Mouse (Mus musculus) left cerebral cortex, adult 11 months (tissue): ENCODE measurements around the gene Tmem182.

Experiments
- DNase-seq: peaks from one replicate; pipeline ENCODE4 v3.0.0; 2022; ENCODE audit warnings: low spot score

Gene Tmem182

GRCm38 (mm10) chr1:40799121-40799520 lies 6.3 kb upstream of the Tmem182 start:
- no peak for DNase-seq

- no peak for DNase-seq
These were observed 4.5 kb upstream of the Tmem182 start for GRCm38 (mm10) chr1:40800908-40801307.

- peak; percentile 30 for DNase-seq
These were observed 2.6 kb upstream of the Tmem182 start for GRCm38 (mm10) chr1:40802759-40803158.

GRCm38 (mm10) chr1:40804118-40804517 lies 1.3 kb upstream of the Tmem182 start:
- DNase-seq: no peak

- no peak for DNase-seq
These were observed 490 bp downstream of the Tmem182 start for GRCm38 (mm10) chr1:40805891-40806290.

DNA sequence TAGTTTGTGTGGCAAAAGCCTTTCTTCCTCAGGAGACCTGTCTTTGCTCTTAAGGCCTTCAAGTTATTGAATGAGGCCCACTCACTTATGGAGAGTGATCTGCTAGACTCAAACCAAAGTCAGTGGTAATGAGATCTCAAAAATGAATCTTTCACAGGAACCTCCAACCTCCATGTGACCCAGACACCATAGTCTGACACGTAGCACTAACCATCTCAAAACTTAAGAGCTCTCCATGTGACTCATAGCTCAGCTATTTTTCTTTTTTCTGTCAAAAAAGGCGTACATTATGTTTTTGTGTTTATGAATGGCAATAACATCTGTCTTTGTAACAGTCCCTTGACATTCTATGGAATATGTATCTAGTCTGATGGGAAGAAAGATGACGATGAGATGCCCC lies 3.2 kb downstream of the Tmem182 start:
- DNase-seq: no peak

DNA sequence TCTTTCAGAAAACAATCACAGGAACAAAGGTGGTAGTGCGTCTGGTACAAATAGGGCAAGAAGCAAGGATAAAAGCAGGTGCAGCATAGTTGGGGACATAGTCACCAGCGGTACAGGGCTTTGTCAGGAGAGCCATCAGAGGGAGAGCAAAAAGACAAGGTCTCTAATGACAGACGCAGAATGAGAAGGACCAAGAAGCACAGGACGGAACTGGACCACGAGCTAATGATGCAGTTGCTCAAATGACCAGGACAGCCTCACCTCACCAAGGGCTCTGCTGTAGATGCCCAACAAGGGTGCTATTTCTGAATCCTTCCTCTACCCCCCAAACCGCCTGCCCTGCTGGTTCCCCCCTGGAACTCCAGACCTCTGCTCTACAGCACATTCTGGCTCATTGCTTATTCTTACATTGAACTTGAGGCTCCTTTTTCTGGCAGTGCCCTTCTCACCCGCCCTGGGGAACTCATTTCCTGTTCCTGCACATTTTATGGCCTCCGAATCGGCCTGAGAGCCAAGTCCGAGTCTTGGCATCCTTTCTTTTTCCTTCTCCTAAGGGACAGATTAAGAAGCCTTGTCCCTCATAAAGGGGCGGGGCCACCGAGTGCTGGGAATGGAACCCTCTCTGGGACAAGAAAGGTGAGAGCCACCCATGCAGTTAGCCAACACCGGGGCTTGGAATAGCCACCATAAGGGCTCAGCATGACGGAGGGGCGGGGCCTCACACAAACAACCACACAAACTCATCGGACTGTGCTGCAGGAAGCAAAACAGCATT lies 9.9 kb downstream of the Tmem182 start:
- DNase-seq: no peak

DNA sequence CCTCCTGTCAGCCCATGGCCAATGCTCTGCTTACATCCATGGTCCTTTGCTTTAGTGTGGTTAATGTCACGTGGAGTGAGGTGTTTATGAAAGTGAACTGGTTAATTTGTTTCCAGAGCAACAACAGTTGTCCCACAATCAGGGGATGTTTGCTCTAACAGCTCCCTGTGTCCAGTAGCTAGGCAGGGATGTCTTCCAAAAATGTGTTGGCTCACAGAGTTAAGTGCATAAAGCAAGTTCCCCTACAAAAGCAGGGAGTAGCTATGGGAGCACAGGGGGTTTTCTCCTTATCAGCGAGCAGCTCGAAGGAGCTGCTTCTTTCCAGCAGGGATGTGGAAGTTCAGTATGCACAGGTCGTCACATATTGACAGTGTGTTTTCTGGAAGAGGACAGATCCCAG lies 19.1 kb downstream of the Tmem182 start:
- DNase-seq: no peak

GRCm38 (mm10) chr1:40824936-40825335 lies 19.5 kb downstream of the Tmem182 start:
- DNase-seq: no peak

DNA sequence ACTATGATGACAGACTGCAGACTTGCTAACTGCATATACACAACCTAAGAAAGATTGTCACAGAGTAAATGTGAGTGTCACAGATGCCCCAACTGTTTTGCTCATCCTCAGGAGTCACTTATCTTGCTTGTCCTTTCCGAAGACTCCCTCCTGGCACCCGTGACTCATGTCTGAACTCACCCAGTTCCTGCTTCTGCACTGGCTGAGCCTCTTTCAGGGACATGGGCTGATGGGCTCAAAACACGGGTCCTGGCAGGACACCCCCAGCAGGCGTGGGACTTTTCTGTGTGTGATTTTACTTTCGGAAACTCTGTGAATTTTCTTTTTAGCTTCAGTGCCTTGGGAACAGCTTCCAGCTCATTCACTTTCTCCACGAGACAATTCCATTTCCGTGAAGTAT lies 20.4 kb downstream of the Tmem182 start:
- DNase-seq: no peak

DNA sequence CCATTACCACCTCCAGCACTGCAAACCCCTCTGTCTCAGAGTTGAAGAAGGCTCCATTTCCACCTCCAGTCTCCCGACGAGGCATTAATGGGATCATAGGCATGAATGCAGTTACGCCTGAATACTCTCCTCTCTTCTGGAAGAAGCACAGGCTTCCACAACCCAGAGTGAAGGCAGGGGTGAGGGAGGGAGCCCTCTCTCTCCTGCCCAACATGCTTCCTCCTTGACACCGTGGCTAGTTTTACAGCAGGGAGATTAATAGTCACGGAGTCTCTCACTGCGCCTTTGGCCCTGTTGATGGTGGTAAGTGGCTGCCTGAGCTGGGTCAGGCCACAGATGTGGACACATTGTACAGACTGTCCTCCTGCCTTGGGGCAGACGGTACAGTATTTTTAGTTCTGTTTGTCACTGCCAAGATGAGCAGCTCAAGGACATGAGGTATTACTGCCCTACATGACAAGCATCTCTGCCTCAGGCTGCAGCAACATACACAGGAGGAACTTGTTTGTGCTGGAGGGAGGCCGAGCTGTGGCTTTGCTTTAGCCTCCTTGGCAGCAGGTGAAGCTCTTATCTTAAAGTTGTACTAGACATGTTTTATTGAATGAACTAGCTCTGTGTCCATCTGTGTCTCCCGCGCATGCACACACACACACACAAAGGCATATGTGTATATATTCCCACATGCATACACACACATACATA lies 24.0 kb downstream of the Tmem182 start:
- no peak for DNase-seq

DNA sequence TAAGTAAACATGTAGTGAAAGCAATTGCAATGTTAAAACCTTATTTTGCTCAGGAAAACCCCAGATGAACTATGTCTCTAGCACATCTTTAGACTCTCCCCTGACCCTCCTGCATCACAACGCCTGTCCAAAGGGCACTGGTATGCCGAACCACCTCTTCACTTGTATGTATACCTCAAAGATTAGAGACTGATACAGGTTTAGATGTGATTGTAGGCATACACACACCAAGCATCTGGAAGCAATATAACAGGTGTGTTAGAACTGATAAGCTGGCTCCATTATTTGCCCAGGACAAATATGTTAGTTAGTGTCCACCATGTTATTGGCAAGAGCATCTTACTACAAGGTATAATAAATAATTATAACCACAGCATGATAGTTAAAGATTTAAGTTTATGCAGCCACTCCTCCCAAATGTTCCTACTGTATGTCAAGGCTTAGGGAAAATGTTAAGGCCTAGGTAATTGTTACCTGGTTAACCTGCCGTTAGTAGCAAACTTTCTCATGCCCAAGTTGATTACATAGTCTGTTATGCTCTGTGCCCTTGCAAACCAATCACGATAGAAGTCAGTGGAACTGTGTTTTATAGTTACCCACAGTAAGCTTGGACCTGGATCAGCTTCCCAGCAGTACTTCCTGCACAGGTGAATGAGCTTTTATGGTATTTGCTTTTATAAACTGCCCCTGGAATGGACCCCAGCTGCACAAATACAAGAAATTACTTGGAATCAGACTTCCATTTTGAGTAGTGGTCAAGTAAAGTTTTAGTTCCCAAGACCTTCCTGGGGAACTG lies 25.5 kb downstream of the Tmem182 start:
- DNase-seq: no peak

DNA sequence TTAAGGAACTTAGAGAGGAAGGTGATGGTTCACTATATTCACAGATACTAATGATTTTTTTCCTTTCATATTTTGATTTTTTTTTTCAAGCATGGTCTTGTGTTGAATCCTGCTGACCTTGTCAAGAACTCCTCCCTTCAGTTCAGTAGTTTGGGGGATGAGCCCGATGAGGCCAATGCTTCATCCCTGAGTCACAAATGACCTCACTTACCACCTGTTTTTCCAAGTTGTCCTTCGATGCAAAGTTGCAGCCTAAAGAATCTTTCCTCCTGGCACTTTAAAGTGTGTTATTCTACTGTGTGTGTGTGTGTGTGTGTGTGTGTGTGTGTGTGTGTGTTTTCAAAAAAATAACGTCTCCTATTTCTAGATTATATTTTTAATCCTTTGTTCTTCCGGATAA lies 30.1 kb downstream of the Tmem182 start:
- DNase-seq: no peak

DNA sequence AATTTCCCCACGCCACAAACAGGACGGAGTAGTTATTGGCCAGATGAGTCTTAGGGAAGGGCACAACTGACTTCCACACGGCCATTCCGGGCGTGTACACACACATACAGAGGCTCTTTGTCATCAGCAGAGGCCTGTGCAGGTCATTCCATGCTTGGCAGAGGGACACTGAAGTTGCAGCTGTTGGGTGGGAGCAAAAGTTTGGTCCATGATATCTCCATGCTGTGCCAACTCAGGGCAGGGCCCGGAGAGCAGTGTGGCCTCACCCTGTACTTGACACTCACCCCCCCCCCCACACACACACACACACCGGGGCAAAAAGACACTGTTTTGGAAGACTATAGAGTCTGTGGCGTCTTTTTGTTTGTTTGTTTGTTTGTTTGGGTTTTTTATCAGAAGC lies 35.2 kb downstream of the Tmem182 start:
- no peak for DNase-seq

DNA sequence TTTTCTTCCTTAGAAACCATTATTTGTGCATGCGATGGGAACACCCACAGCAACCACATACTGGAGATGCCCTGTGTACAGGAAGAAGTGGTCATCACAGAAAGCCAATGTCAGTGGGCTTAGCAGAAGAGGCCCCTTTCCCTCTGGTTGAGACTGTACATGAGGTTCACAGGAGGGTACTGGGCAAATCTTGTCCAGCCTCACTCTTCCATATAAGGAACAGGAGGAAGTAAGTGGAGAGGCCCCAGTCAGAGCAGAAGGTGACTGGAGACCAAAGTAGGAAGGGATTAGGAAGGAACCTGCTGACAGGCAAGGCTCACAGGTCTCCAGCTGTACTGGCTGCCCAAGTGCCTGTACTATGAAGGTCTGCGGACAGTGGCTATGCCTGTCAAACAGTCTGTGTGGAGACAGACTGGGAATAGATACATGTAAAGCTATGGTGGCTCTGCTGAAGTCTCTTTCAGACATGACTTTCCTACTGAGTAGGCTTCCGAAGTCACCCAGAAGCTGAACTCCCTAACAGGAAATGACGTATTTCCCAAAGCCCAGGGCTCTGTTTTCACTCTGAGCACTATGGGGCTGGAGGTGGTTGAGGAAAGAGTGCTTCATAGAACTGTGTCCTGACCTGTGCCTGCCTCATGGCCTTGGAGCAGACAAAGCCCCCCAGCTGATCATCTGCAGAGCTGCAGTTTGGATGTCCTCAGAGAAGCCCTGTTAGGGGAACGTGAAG lies 35.8 kb downstream of the Tmem182 start:
- no peak for DNase-seq

DNA sequence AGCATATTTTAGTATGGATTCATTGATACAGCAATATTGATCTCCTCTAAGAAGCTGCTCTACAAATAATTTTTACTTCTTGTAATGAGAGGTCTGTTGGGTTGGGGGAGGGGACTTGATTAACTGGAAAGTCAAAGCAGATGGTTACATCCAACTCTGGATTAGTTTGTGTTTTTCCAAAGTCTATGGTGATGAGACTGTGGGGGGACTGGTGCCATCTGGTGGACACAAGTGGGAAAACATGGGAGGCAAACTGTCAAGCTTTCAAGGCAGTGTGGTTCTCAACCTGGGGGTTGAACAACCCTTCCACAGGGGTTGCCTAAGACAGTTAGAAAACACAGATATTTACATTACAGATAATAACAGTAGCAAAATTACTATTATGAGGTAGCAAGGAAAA lies 39.2 kb downstream of the Tmem182 start:
- DNase-seq: peak; percentile 10

- DNase-seq: no peak
These were observed 42.0 kb downstream of the Tmem182 start for GRCm38 (mm10) chr1:40847196-40847938.

DNA sequence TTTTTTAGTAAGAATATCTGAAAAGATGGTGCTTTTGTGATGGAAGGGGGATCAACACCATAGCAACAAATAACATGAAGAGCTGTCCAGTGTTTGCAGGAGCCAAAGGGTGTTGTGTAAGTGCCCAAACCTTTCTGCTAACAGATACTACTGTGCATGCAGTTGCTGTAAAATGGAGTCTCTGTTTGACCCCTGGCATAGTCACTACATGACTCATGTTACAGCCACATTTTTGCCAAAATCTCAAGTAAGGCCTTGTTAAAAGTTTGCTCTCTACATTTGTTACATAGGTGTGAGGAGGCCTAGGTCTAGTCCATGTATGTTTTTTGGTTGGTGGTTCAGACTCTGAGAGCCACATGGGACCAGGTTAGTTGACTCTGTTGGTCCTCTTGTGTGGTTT lies 45.9 kb downstream of the Tmem182 start:
- no peak for DNase-seq

GRCm38 (mm10) chr1:40855268-40855667 lies 49.9 kb downstream of the Tmem182 start:
- DNase-seq: no peak

GRCm38 (mm10) chr1:40856846-40857636 lies 51.6 kb downstream of the Tmem182 start:
- no peak for DNase-seq

DNA sequence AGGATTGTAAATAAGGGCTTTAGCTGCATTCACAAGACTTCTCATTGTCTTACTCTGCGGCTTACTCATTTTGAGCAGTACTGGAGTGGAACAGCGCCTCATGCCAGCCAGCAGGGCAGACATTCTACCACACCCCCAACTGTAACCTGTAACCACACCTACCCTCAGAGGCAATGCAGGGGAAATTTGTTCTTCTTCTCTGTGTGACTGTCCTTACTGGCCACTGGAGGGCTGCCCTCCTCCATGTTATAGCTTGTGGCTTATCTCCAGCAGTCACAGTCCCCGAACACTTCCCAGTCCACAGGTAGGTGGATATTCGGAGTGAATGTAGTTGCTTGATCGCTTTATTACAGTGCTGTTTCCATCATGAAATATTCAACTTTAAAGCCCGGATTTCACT lies 59.6 kb downstream of the Tmem182 start:
- DNase-seq: no peak
